Mouse (Mus musculus) olfactory bulb, adult 2 months (tissue): ENCODE data around the gene 6030458C11Rik. TPM values are rescaled to one million over a fixed set of nuclear protein-coding genes. Genes with fewer than 3 reads are reported as not detected.
"Not testable (repeated sequence)": the region's sequence is repeated elsewhere in the genome, so short reads cannot be mapped to it uniquely, and the experiment has no call there.

Experiments used
- H3K27ac ChIP-seq: fragments of 200-500 bp; 2 replicates; pipeline ENCODE4 v1.5.1; 2012; ENCODE audit warnings: low read depth, low read length; ENCODE audit not compliant: insufficient read depth
- H3K4me1 ChIP-seq: fragments of 200-500 bp; 2 replicates; pipeline ENCODE4 v1.6.1; 2012; ENCODE audit warnings: low read length; ENCODE audit not compliant: control insufficient read depth, insufficient read depth
- H3K4me3 ChIP-seq: fragments of 200-500 bp; 2 replicates; pipeline ENCODE4 v1.5.1; 2012; ENCODE audit warnings: mild to moderate bottlenecking, low read depth, low read length, moderate library complexity; ENCODE audit not compliant: insufficient read depth
- CTCF ChIP-seq: fragments of 200-500 bp; IDR thresholded peaks from 2 replicates; pipeline ENCODE4 v1.5.1; 2012; ENCODE audit warnings: low read depth, mild to moderate bottlenecking, low read length, moderate library complexity; ENCODE audit not compliant: insufficient read depth
- POLR2A ChIP-seq: fragments of 200-500 bp; IDR thresholded peaks from 2 replicates; pipeline ENCODE4 v1.6.1; 2012; ENCODE audit warnings: mild to moderate bottlenecking, low read depth, low read length, moderate library complexity; ENCODE audit not compliant: insufficient read depth
- WGBS: fragments of 180-500 bp; shearing (Covaris S2); methylation state at CpG from one replicate; pipeline ENCODE4 v1.1.7; 2018; 5-methylcytosine and 5-hydroxymethylcytosine counted together
- polyA plus RNA-seq: library from polyadenylated mRNA; stranded (reverse); fragments of >200 nt; gene quantifications from 2 replicates; pipeline ENCODE4 v1.2.4, GENCODE M21; 2012; ENCODE audit warnings: low replicate concordance; ENCODE audit not compliant: missing spikeins, insufficient read depth, insufficient read length

The 6030458C11Rik gene
- polyA plus RNA-seq, 1 experiment: not detected

- WGBS: 95% methylated on average over 2 of the region's 2 CpGs
- H3K4me3 ChIP-seq: 0 out of 2 replicates have a peak overlapping the region, but pooled peaks have one; percentile 66
- H3K27ac ChIP-seq: no peak overlapping the region
- H3K4me1 ChIP-seq: peaks cover 10% of the 10 kb centered on the region
- TF ChIP-seq POLR2A (no peak), CTCF (no peak)
These were observed 862 bp downstream of the 6030458C11Rik start for GRCm38 (mm10) chr15:12823455-12824119.

- TF ChIP-seq POLR2A (no peak), CTCF (no peak)
- H3K4me1 ChIP-seq: peaks cover 10% of the 10 kb centered on the region
- WGBS: 70% methylated on average over 9 of the region's 9 CpGs
- no peak overlapping the region for H3K4me3 ChIP-seq
- H3K27ac ChIP-seq: no peak overlapping the region
These were observed 1.7 kb downstream of the 6030458C11Rik start for GRCm38 (mm10) chr15:12822416-12823395.

GRCm38 (mm10) chr15:12817592-12817991, 6.9 kb downstream of the 6030458C11Rik start:
- no peak overlapping the region for H3K27ac ChIP-seq
- TF ChIP-seq POLR2A (no peak), CTCF (no peak)
- no peak overlapping the region for H3K4me3 ChIP-seq
- WGBS: 94% methylated on average over 8 of the region's 8 CpGs
- H3K4me1 ChIP-seq: peaks cover 3% of the 10 kb centered on the region; the same call in 1 of the 2 replicates

GRCm38 (mm10) chr15:12812646-12813045, 11.8 kb downstream of the 6030458C11Rik start:
- 96% methylated on average over 11 of the region's 11 CpGs for WGBS
- no peak for TF ChIP-seq CTCF
- no peak for TF ChIP-seq POLR2A

GRCm38 (mm10) chr15:12809305-12809704, 15.1 kb downstream of the 6030458C11Rik start:
- no peaks in the 10 kb centered on the region for H3K4me1 ChIP-seq
- 85% methylated on average over 6 of the region's 6 CpGs for WGBS
- no peak overlapping the region for H3K27ac ChIP-seq
- H3K4me3 ChIP-seq: no peak overlapping the region
- TF ChIP-seq CTCF (no peak), POLR2A (no peak)

More at GRCm38 (mm10) chr15:12812646-12813045, 11.8 kb downstream of the 6030458C11Rik start:
- Histone ChIP-seq H3K27ac (no peak overlapping the region), H3K4me1 (no peaks in the 10 kb centered on the region), H3K4me3 (no peak overlapping the region)

GRCm38 (mm10) chr15:12807088-12807487, 17.4 kb downstream of the 6030458C11Rik start:
- TF ChIP-seq POLR2A (no peak), CTCF (no peak)
- H3K4me1 ChIP-seq: no peaks in the 10 kb centered on the region
- no peak overlapping the region for H3K27ac ChIP-seq
- 96% methylated on average over 10 of the region's 10 CpGs for WGBS
- H3K4me3 ChIP-seq: no peak overlapping the region

- TF ChIP-seq POLR2A (no peak), CTCF (no peak)
- Histone ChIP-seq H3K27ac (no peak overlapping the region), H3K4me1 (no peaks in the 10 kb centered on the region), H3K4me3 (no peak overlapping the region)
- 83% methylated on average over 4 of the region's 4 CpGs for WGBS
These were observed 19.4 kb downstream of the 6030458C11Rik start for GRCm38 (mm10) chr15:12805071-12805470.

GRCm38 (mm10) chr15:12801142-12801506, 23.3 kb downstream of the 6030458C11Rik start:
- not testable (repeated sequence) for H3K4me1 ChIP-seq, H3K27ac ChIP-seq, H3K4me3 ChIP-seq
- 83% methylated on average over 2 of the region's 2 CpGs for WGBS

GRCm38 (mm10) chr15:12800405-12801141, 23.9 kb downstream of the 6030458C11Rik start:
- TF ChIP-seq CTCF (no peak), POLR2A (no peak)
- 60% methylated on average over 15 of the region's 15 CpGs for WGBS
- no peaks in the 10 kb centered on the region for H3K4me1 ChIP-seq
- no peak overlapping the region for H3K27ac ChIP-seq
- H3K4me3 ChIP-seq: no peak overlapping the region
